Mouse (Mus musculus): ENCODE results near the gene A630023A22Rik.

The A630023A22Rik gene

GRCm38 (mm10) chr14:34102601-34103000, at the start of gene A630023A22Rik:
TSS of gene A630023A22Rik (minus strand) at chr14:34102754.
- no peak for DNase-seq

GRCm38 (mm10) chr14:34152342-34152741, 49.8 kb upstream of the A630023A22Rik start, which contains the start of gene Npy4r:
TSS of gene Npy4r (minus strand) at chr14:34152489.
- DNase-seq = no peak

GRCm38 (mm10) chr14:34142915-34143314, 40.4 kb upstream of the A630023A22Rik start:
- DNase-seq = no peak

- DNase-seq = no peak
Measured at GRCm38 (mm10) chr14:34142316-34142715, 39.8 kb upstream of the A630023A22Rik start.

- DNase-seq = no peak
Measured at GRCm38 (mm10) chr14:34139671-34140664, 37.4 kb upstream of the A630023A22Rik start.

- DNase-seq = no peak
Measured at GRCm38 (mm10) chr14:34135391-34135790, 32.8 kb upstream of the A630023A22Rik start.

GRCm38 (mm10) chr14:34131216-34131615, 28.7 kb upstream of the A630023A22Rik start:
- no peak for DNase-seq

GRCm38 (mm10) chr14:34121691-34122090, 19.1 kb upstream of the A630023A22Rik start:
- DNase-seq = no peak

GRCm38 (mm10) chr14:34120923-34121351, 18.4 kb upstream of the A630023A22Rik start:
- DNase-seq = no peak

- no peak for DNase-seq
Measured at GRCm38 (mm10) chr14:34120016-34120910, 17.7 kb upstream of the A630023A22Rik start.

GRCm38 (mm10) chr14:34119046-34119723, 16.6 kb upstream of the A630023A22Rik start:
- DNase-seq = peak; percentile 80 to 82

- no peak for DNase-seq
Measured at GRCm38 (mm10) chr14:34114311-34114710, 11.8 kb upstream of the A630023A22Rik start.

GRCm38 (mm10) chr14:34107594-34107993, 5.0 kb upstream of the A630023A22Rik start:
- DNase-seq = no peak

GRCm38 (mm10) chr14:34106389-34107062, 4.0 kb upstream of the A630023A22Rik start:
- peak; percentile 26 to 31 for DNase-seq

GRCm38 (mm10) chr14:34104892-34105291, 2.3 kb upstream of the A630023A22Rik start:
- DNase-seq = peak; percentile 71

- no peak for DNase-seq
Measured at GRCm38 (mm10) chr14:34103855-34104254, 1.3 kb upstream of the A630023A22Rik start.

- no peak for DNase-seq
Measured at GRCm38 (mm10) chr14:34096161-34096560, 6.4 kb downstream of the A630023A22Rik start.

GRCm38 (mm10) chr14:34092856-34093255, 9.7 kb downstream of the A630023A22Rik start:
- no peak for DNase-seq

GRCm38 (mm10) chr14:34091475-34091874, 11.1 kb downstream of the A630023A22Rik start:
- no peak for DNase-seq

GRCm38 (mm10) chr14:34089796-34090195, 12.8 kb downstream of the A630023A22Rik start:
- no peak for DNase-seq

- no peak for DNase-seq
Measured at GRCm38 (mm10) chr14:34087856-34088398, 14.6 kb downstream of the A630023A22Rik start.

Data from cerebellum, postnatal 36 days (tissue).